Mouse (Mus musculus) neural tube, embryonic 11.5 days (tissue): Measurements from ENCODE around the gene Ankrd11. TPM values are rescaled to one million over a fixed set of nuclear protein-coding genes. Genes with fewer than 3 reads are reported as not detected.
A peak's percentile ranks its signal among the peaks of the same experiment; 100 is the strongest.

Experiments
- ATAC-seq: fragments of 200-750 bp; cut with Nextera tagmentation; 2 replicates; pipeline ENCODE4 v1.8.0; 2017; ENCODE audit warnings: moderate number of reproducible peaks, mild to moderate bottlenecking, moderate TSS enrichment, moderate library complexity; ENCODE audit not compliant: insufficient read depth, low FRiP score, low TSS enrichment
- DNase-seq: peaks from one replicate; pipeline ENCODE4 v3.0.0-alpha.2; 2015; ENCODE audit warnings: low spot score
- H3K27ac ChIP-seq: fragments of 300-500 bp; sonication (generic); 2 replicates; pipeline ENCODE4 v1.5.1; 2014; ENCODE audit warnings: low read depth, mild to moderate bottlenecking, low read length
- H3K27me3 ChIP-seq: fragments of 300-500 bp; sonication (generic); 2 replicates; pipeline ENCODE4 v1.6.1; 2014; ENCODE audit warnings: mild to moderate bottlenecking, low read length, mixed read lengths; ENCODE audit not compliant: control insufficient read depth, insufficient read depth
- H3K36me3 ChIP-seq: fragments of 300-500 bp; sonication (generic); 2 replicates; pipeline ENCODE4 v1.6.1; 2014; ENCODE audit warnings: mild to moderate bottlenecking, low read length, moderate library complexity, mixed read lengths; ENCODE audit not compliant: control insufficient read depth, insufficient read depth
- H3K4me1 ChIP-seq: fragments of 300-500 bp; sonication (generic); 2 replicates; pipeline ENCODE4 v1.6.1; 2014; ENCODE audit warnings: low read length, mixed read lengths; ENCODE audit not compliant: control insufficient read depth, insufficient read depth
- H3K4me2 ChIP-seq: fragments of 300-500 bp; sonication (generic); 2 replicates; pipeline ENCODE4 v1.6.1; 2014; ENCODE audit warnings: low read depth, mild to moderate bottlenecking, moderate library complexity
- H3K4me3 ChIP-seq: fragments of 300-500 bp; sonication (generic); 2 replicates; pipeline ENCODE4 v1.5.1; 2014; ENCODE audit warnings: low read depth, low read length
- H3K9ac ChIP-seq: fragments of 300-500 bp; sonication (generic); 2 replicates; pipeline ENCODE4 v1.6.1; 2014; ENCODE audit warnings: mild to moderate bottlenecking, low read length
- H3K9me3 ChIP-seq: fragments of 300-500 bp; sonication (generic); 2 replicates; pipeline ENCODE4 v1.6.1; 2016; ENCODE audit warnings: low read length; ENCODE audit not compliant: control insufficient read depth
- WGBS: fragments of 180-500 bp; shearing (Covaris S2); extraction: QIAGEN DNeasy Blood & Tissue Kit; methylation state at CpG from one replicate; pipeline ENCODE4 v1.1.7; 2014; 5-methylcytosine and 5-hydroxymethylcytosine counted together
- polyA plus RNA-seq: library from polyadenylated mRNA; unstranded; fragments of >200 nt; fragmentation: Nextera tagmentation; extraction: Ambion mirVana; gene quantifications from 2 replicates; pipeline ENCODE4 v1.2.1, GENCODE M21; 2014

The Ankrd11 gene
- polyA plus RNA-seq, 1 experiment from 2014 or later: 88.3 TPM

GRCm38 (mm10) chr8:122849152-122849910 is 192.7 kb downstream of the Ankrd11 start:
- H3K4me2 ChIP-seq: no peak overlapping the region
- 65% methylated on average over 11 of the region's 11 CpGs for WGBS

GRCm38 (mm10) chr8:122847829-122848561 is 194.1 kb downstream of the Ankrd11 start, which contains the start of gene Cdh15:
TSS of gene Cdh15 (plus strand) at chr8:122847966.
- no peaks in the 10 kb centered on the region for H3K4me1 ChIP-seq
- no peaks in the 10 kb centered on the region for H3K36me3 ChIP-seq
- no peaks in the 10 kb centered on the region for H3K27me3 ChIP-seq
- whole genome bisulfite sequencing: 12% methylated on average over 17 of the region's 18 CpGs
- ATAC-seq (no peak), DNase-seq (peak; percentile 61)
- no peak within 1 kb of the TSS for H3K4me3 ChIP-seq
- no peak within 1 kb of the TSS for H3K4me2 ChIP-seq
- no peak within 1 kb of the TSS for H3K9ac ChIP-seq
- H3K27ac ChIP-seq: no peak within 1 kb of the TSS
- H3K9me3 ChIP-seq: no peaks in the 10 kb centered on the region

More at GRCm38 (mm10) chr8:122849152-122849910, 192.7 kb downstream of the Ankrd11 start:
- no peak overlapping the region for H3K9ac ChIP-seq
- no peaks in the 10 kb centered on the region for H3K9me3 ChIP-seq
- H3K4me3 ChIP-seq: no peak overlapping the region
- no peaks in the 10 kb centered on the region for H3K27me3 ChIP-seq
- DNase-seq (no peak), ATAC-seq (no peak)
- no peaks in the 10 kb centered on the region for H3K36me3 ChIP-seq
- no peak overlapping the region for H3K27ac ChIP-seq
- peaks cover 7% of the 10 kb centered on the region; the same call in 1 of the 2 replicates for H3K4me1 ChIP-seq

GRCm38 (mm10) chr8:122845662-122846061 is 196.4 kb downstream of the Ankrd11 start:
- 85% methylated on average over 4 of the region's 4 CpGs for WGBS

GRCm38 (mm10) chr8:122844161-122844560 is 197.9 kb downstream of the Ankrd11 start:
- WGBS: 85% methylated on average over 3 of the region's 3 CpGs
- Histone ChIP-seq H3K9ac (no peak overlapping the region), H3K4me1 (no peaks in the 10 kb centered on the region), H3K36me3 (no peaks in the 10 kb centered on the region), H3K4me2 (no peak overlapping the region), H3K4me3 (no peak overlapping the region), H3K27ac (no peak overlapping the region), H3K27me3 (no peaks in the 10 kb centered on the region), H3K9me3 (no peaks in the 10 kb centered on the region)
- DNase-seq: no peak
- no peak for ATAC-seq

More at GRCm38 (mm10) chr8:122845662-122846061, 196.4 kb downstream of the Ankrd11 start:
- Histone ChIP-seq H3K4me1 (no peaks in the 10 kb centered on the region), H3K27ac (no peak overlapping the region), H3K4me2 (no peak overlapping the region), H3K4me3 (no peak overlapping the region), H3K36me3 (no peaks in the 10 kb centered on the region), H3K9me3 (no peaks in the 10 kb centered on the region), H3K27me3 (no peaks in the 10 kb centered on the region), H3K9ac (no peak overlapping the region)
- no peak for ATAC-seq
- no peak for DNase-seq

GRCm38 (mm10) chr8:122836696-122837095 is 205.4 kb downstream of the Ankrd11 start:
- H3K4me3 ChIP-seq: no peak overlapping the region
- no peaks in the 10 kb centered on the region for H3K4me1 ChIP-seq
- ATAC-seq (no peak), DNase-seq (no peak)
- no peak overlapping the region for H3K4me2 ChIP-seq
- no peaks in the 10 kb centered on the region for H3K27me3 ChIP-seq
- H3K9ac ChIP-seq: no peak overlapping the region
- H3K9me3 ChIP-seq: no peaks in the 10 kb centered on the region
- no peaks in the 10 kb centered on the region for H3K36me3 ChIP-seq
- 91% methylated on average over 13 of the region's 13 CpGs for WGBS
- no peak overlapping the region for H3K27ac ChIP-seq

- H3K27ac ChIP-seq: no peak overlapping the region
- no peaks in the 10 kb centered on the region for H3K36me3 ChIP-seq
- DNase-seq (no peak), ATAC-seq (no peak)
- H3K4me2 ChIP-seq: no peak overlapping the region
- 82% methylated on average over 12 of the region's 12 CpGs for WGBS
- no peak overlapping the region for H3K9ac ChIP-seq
- H3K4me3 ChIP-seq: no peak overlapping the region
- H3K27me3 ChIP-seq: no peaks in the 10 kb centered on the region
- no peaks in the 10 kb centered on the region for H3K4me1 ChIP-seq
- H3K9me3 ChIP-seq: no peaks in the 10 kb centered on the region
Observed at GRCm38 (mm10) chr8:122836199-122836598, 205.9 kb downstream of the Ankrd11 start.

- Histone ChIP-seq H3K4me3 (no peak overlapping the region), H3K27ac (no peak overlapping the region), H3K9ac (no peak overlapping the region), H3K4me1 (no peaks in the 10 kb centered on the region), H3K27me3 (no peaks in the 10 kb centered on the region), H3K36me3 (no peaks in the 10 kb centered on the region), H3K4me2 (no peak overlapping the region), H3K9me3 (no peaks in the 10 kb centered on the region)
- ATAC-seq (no peak; the same call in 1 of the 2 replicates), DNase-seq (peak; percentile 83)
- WGBS: 36% methylated on average over 8 of the region's 8 CpGs
Observed at GRCm38 (mm10) chr8:122834971-122835370, 207.1 kb downstream of the Ankrd11 start.

- 86% methylated on average over 8 of the region's 8 CpGs for WGBS
- Histone ChIP-seq H3K27ac (no peak overlapping the region), H3K4me3 (no peak overlapping the region), H3K36me3 (no peaks in the 10 kb centered on the region), H3K27me3 (no peaks in the 10 kb centered on the region), H3K9me3 (no peaks in the 10 kb centered on the region), H3K4me1 (no peaks in the 10 kb centered on the region), H3K4me2 (no peak overlapping the region), H3K9ac (no peak overlapping the region)
- ATAC-seq (no peak), DNase-seq (no peak)
Observed at GRCm38 (mm10) chr8:122834416-122834815, 207.7 kb downstream of the Ankrd11 start.
